Mouse (Mus musculus) limb, embryonic 15.5 days (tissue): ENCODE results near the gene Dlgap1. TPM values are rescaled to one million over a fixed set of nuclear protein-coding genes. Genes with fewer than 3 reads are reported as not detected.
"Not testable (repeated sequence)": the region's sequence is repeated elsewhere in the genome, so short reads cannot be mapped to it uniquely, and the experiment has no call there.

Source experiments
- ATAC-seq: fragments of 200-750 bp; cut with Nextera tagmentation; 2 replicates; pipeline ENCODE4 v1.8.0; 2017; ENCODE audit warnings: low read depth, moderate TSS enrichment; ENCODE audit not compliant: insufficient number of reproducible peaks, low FRiP score, low TSS enrichment
- H3K27ac ChIP-seq: fragments of 300-500 bp; sonication (generic); 2 replicates; pipeline ENCODE4 v1.5.1; 2015; ENCODE audit warnings: moderate library complexity, mild to moderate bottlenecking, inconsistent platforms
- H3K27me3 ChIP-seq: fragments of 300-500 bp; sonication (generic); 2 replicates; pipeline ENCODE4 v1.6.1; 2015; ENCODE audit warnings: inconsistent platforms
- H3K36me3 ChIP-seq: fragments of 300-500 bp; sonication (generic); 2 replicates; pipeline ENCODE4 v1.6.1; 2015; ENCODE audit warnings: inconsistent platforms
- H3K4me1 ChIP-seq: fragments of 300-500 bp; sonication (generic); 2 replicates; pipeline ENCODE4 v1.6.1; 2015; ENCODE audit warnings: inconsistent platforms
- H3K4me2 ChIP-seq: fragments of 300-500 bp; sonication (generic); 2 replicates; pipeline ENCODE4 v1.6.1; 2015; ENCODE audit warnings: mild to moderate bottlenecking, inconsistent platforms
- H3K4me3 ChIP-seq: fragments of 300-500 bp; sonication (generic); 2 replicates; pipeline ENCODE4 v1.5.1; 2015; ENCODE audit warnings: mild to moderate bottlenecking, inconsistent platforms
- H3K9ac ChIP-seq: fragments of 300-500 bp; sonication (generic); 2 replicates; pipeline ENCODE4 v1.6.1; 2015; ENCODE audit warnings: inconsistent platforms
- H3K9me3 ChIP-seq: fragments of 300-500 bp; sonication (generic); 2 replicates; pipeline ENCODE4 v1.6.1; 2016; ENCODE audit warnings: inconsistent platforms
- WGBS: fragments of 180-500 bp; shearing (Covaris S2); methylation state at CpG from one replicate; pipeline ENCODE4 v1.1.7; 2015; 5-methylcytosine and 5-hydroxymethylcytosine counted together
- polyA plus RNA-seq: library from polyadenylated mRNA; unstranded; fragments of >200 nt; fragmentation: Nextera tagmentation; extraction: Ambion mirVana; gene quantifications from 2 replicates; pipeline ENCODE4 v1.2.1, GENCODE M21; 2015

Dlgap1 gene
- polyA plus RNA-seq, 1 experiment from 2014 or later, result 3.1 TPM

GRCm38 (mm10) chr17:70570848-70571247, 602.0 kb downstream of the Dlgap1 start:
- H3K4me1 ChIP-seq, result no peaks in the 10 kb centered on the region
- no peak overlapping the region for H3K9ac ChIP-seq
- H3K4me2 ChIP-seq, result no peak overlapping the region
- ATAC-seq, result no peak
- no peaks in the 10 kb centered on the region for H3K27me3 ChIP-seq
- H3K36me3 ChIP-seq, result no peaks in the 10 kb centered on the region
- 80% methylated on average over 5 of the region's 5 CpGs for WGBS
- H3K4me3 ChIP-seq, result no peak overlapping the region
- no peaks in the 10 kb centered on the region for H3K9me3 ChIP-seq
- no peak overlapping the region for H3K27ac ChIP-seq

- H3K9ac ChIP-seq, result no peak overlapping the region
- no peaks in the 10 kb centered on the region for H3K9me3 ChIP-seq
- H3K4me3 ChIP-seq, result no peak overlapping the region
- 68% methylated on average over 8 of the region's 8 CpGs for WGBS
- no peaks in the 10 kb centered on the region for H3K27me3 ChIP-seq
- H3K27ac ChIP-seq, result no peak overlapping the region
- no peaks in the 10 kb centered on the region for H3K4me1 ChIP-seq
- no peak for ATAC-seq
- no peak overlapping the region for H3K4me2 ChIP-seq
- no peaks in the 10 kb centered on the region for H3K36me3 ChIP-seq
These were observed 614.2 kb downstream of the Dlgap1 start for GRCm38 (mm10) chr17:70583042-70583441.

DNA sequence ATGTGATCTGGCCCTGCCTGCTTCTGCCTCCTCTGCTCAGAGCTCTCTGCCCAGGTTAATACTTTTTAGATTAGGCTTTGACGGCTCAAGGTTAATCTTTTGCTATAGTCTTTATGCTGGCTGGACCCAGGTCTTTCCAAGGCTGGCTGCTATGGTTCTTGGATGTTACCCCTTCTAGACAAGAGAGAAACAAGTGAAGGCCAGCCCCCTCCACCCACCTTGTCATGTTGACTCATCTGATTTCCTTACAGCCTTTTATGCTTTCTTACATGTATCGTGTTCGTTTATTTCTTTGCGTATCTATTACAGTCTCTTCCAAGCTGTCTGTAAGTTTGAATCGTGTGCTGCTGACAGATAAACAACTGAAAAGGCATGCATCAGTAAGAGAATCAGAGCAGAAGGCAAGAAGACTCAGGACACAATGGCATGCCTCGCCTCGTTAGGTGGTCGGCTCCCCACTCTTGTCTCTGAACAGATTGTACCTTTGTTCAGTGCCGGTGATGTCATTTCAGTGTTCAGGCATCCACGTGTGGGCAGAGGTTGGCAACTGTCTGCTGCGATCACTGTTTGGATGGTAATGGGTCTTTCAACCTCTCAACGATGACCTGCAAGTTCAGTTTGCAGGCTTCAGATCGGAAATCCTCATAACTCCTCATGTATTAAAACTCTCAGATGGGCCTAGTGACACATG, 618.0 kb downstream of the Dlgap1 start:
- WGBS, result 85% methylated on average over 13 of the region's 13 CpGs
- H3K9ac ChIP-seq, result no peak overlapping the region
- H3K4me1 ChIP-seq, result no peaks in the 10 kb centered on the region
- no peak overlapping the region for H3K4me2 ChIP-seq
- H3K27me3 ChIP-seq, result no peaks in the 10 kb centered on the region
- no peak overlapping the region for H3K27ac ChIP-seq
- ATAC-seq, result no peak
- no peaks in the 10 kb centered on the region for H3K9me3 ChIP-seq
- H3K36me3 ChIP-seq, result no peaks in the 10 kb centered on the region
- no peak overlapping the region for H3K4me3 ChIP-seq

DNA sequence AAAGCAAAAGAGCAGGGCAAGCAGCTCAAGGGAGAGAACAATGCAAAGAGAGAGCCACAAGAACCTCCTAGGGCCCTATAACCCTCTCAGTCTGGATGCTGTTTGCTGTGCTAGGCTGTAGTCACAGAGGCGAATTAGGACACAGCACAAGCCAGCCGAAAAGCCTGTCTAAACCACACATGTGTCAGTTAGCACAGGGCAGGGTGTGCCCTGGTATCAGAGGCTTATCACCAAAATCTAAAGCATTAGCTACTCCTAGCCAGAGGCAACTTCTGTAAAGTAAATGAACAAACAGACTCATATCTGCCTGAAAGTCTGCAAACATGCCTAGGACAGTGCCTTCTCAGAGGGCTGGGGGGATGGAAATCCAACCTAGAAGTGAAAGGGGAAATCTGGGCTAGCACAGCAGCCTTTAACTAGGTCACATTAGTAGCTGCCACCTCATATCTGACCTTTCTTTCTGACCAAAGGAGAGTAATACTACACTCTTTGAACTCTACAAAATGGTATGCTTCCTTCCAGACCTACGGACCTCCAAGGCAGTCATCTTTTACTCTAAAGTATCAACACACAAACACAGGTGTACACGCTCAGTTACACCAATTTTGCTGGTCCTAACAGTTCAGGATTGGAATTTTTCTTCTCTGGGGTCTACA, 619.2 kb downstream of the Dlgap1 start:
- WGBS, result 67% methylated on average over 3 of the region's 4 CpGs
- not testable (repeated sequence) for H3K4me3 ChIP-seq, H3K4me2 ChIP-seq, H3K36me3 ChIP-seq, ATAC-seq, H3K9ac ChIP-seq, H3K27me3 ChIP-seq, H3K9me3 ChIP-seq, H3K27ac ChIP-seq, H3K4me1 ChIP-seq

DNA sequence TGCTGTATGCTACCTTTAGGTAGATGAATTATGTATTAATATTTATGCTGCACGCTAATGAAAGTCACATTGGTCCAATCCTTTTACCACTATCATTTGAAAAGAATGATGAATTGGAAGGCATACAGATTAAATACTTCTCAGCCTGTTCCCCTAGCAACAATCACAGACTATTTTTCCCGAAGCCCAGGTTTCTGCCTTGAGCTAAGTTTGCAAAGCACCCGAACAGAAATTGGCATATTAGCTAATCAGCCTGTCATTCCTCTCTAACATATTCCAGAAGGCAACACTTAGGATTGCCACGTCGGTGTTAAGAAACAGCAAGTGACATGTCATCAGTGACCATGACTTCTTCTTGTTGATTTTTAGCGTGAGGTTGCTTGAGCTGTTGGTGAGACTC, 619.8 kb downstream of the Dlgap1 start:
- Histone ChIP-seq H3K27me3 (no peaks in the 10 kb centered on the region), H3K36me3 (no peaks in the 10 kb centered on the region), H3K4me3 (no peak overlapping the region), H3K27ac (no peak overlapping the region), H3K4me1 (no peaks in the 10 kb centered on the region), H3K9me3 (no peaks in the 10 kb centered on the region), H3K4me2 (no peak overlapping the region), H3K9ac (no peak overlapping the region)
- WGBS, result 71% methylated on average over 6 of the region's 6 CpGs
- no peak for ATAC-seq

DNA sequence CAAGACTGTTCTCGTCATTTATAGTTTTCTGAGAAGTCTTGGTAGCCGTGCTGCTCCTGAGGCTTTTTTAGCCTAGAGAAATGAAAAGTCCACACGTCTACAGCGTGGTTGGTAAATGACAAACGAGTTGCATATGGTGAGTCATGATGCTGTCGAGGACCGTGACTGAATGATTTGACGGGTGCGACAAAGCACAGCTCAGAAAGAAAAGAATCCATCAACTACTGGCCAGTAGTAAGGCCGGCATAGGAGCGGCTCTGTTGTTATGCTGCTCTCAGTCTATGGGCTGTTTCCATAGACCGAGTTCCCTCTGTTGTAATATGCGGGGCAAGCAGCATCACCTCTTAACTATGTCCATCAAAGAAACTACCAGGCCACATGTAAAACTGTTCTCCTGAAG, 620.3 kb downstream of the Dlgap1 start:
- H3K4me3 ChIP-seq, result no peak overlapping the region
- H3K36me3 ChIP-seq, result no peaks in the 10 kb centered on the region
- no peak overlapping the region for H3K9ac ChIP-seq
- 59% methylated on average over 13 of the region's 13 CpGs for WGBS
- H3K4me2 ChIP-seq, result no peak overlapping the region
- no peaks in the 10 kb centered on the region for H3K4me1 ChIP-seq
- H3K27me3 ChIP-seq, result no peaks in the 10 kb centered on the region
- no peak for ATAC-seq
- H3K27ac ChIP-seq, result no peak overlapping the region
- no peaks in the 10 kb centered on the region for H3K9me3 ChIP-seq

DNA sequence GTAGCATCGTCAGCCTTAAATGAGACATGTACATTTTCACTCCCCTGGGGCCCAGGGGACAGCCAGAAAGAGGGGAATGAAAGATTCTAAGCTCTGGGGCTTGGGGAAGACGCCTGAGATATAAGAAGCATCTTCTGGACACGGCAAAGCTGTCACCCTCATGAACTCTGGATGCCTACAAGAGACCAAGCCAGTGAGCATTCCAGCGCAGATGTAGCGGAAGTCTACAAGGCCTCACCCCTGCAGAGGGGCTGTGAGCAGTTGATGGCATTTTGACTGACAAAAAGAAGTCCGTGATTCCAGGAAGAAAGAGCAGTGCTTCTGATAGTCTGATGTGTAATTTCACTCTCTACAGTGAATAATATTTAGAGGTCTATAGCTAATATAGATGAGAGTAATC, 621.6 kb downstream of the Dlgap1 start:
- Histone ChIP-seq H3K27me3 (no peaks in the 10 kb centered on the region), H3K9me3 (no peaks in the 10 kb centered on the region), H3K4me2 (no peak overlapping the region), H3K4me1 (no peaks in the 10 kb centered on the region), H3K27ac (no peak overlapping the region), H3K4me3 (no peak overlapping the region), H3K36me3 (no peaks in the 10 kb centered on the region), H3K9ac (no peak overlapping the region)
- WGBS, result 72% methylated on average over 6 of the region's 6 CpGs
- ATAC-seq, result no peak

DNA sequence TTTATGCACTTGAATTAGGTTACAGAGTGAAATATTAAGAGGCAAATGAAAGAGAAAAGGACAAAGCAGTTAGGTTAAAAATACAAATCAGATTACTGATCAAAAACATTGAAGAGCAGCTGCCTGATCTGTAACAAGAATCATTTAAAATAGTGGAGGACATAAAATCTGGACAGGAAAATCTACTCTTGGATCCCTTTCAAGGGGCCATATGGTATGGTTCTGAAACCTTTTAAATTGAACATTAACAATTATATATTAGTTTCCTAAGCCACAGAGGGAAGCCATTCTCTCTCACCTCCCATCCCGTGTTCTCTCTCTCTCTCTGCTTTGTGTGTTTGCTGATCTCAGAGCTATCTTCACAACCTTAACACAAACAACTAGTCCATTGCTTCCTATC, 625.4 kb downstream of the Dlgap1 start:
- no peak for ATAC-seq
- H3K4me3 ChIP-seq, result no peak overlapping the region
- H3K27me3 ChIP-seq, result no peaks in the 10 kb centered on the region

DNA sequence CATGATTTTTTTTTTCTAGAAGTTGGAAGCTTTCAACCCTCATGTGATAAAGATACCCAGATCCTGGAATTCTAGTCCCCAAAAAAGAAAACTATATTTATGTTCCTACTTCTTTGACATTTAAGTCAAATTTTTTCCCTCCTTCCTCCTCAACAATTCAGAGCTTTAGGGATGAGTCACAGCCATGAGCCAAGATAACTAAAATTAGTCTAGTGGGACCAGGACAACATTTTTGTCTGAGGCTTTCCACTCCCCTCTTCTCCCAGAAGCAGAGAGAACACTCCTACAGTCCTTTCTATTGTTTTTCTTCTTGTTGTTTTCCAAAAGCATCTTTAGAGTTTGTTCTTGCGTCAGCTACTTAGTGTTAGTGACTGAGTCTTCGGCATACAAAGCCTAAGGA, 627.5 kb downstream of the Dlgap1 start:
- Histone ChIP-seq H3K4me3 (no peak overlapping the region), H3K9me3 (no peaks in the 10 kb centered on the region), H3K36me3 (no peaks in the 10 kb centered on the region), H3K27me3 (no peaks in the 10 kb centered on the region), H3K9ac (no peak overlapping the region), H3K4me1 (no peaks in the 10 kb centered on the region), H3K27ac (no peak overlapping the region), H3K4me2 (no peak overlapping the region)
- ATAC-seq, result no peak
- 92% methylated on average over 2 of the region's 2 CpGs for WGBS

More for the DNA sequence above, 625.4 kb downstream of the Dlgap1 start:
- no peak overlapping the region for H3K4me2 ChIP-seq
- H3K4me1 ChIP-seq, result no peaks in the 10 kb centered on the region
- H3K27ac ChIP-seq, result no peak overlapping the region
- no peak overlapping the region for H3K9ac ChIP-seq
- no peaks in the 10 kb centered on the region for H3K9me3 ChIP-seq
- WGBS, result 55% methylated on average over 1 of the region's 1 CpGs
- H3K36me3 ChIP-seq, result no peaks in the 10 kb centered on the region

DNA sequence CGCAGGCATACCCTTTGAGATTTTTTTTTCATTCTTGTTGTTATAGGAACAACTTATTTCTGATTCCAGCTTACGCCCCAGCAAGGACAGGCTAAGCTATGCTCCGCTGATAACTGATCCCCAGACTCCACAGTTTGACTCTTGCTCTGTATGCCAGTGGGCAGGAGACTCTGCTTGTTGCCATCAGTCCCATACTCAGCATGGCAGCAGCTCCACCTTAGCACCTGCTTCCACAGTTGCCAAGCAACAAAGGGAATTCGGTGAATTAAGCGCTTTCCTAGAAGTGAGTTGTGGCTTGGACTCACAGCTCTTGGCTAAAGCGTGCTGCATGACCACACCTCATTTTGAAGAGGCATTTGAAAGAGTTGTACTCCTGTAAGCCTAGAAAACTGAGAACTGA, 631.6 kb downstream of the Dlgap1 start:
- H3K9me3 ChIP-seq, result no peaks in the 10 kb centered on the region
- H3K27me3 ChIP-seq, result no peaks in the 10 kb centered on the region
- no peaks in the 10 kb centered on the region for H3K36me3 ChIP-seq
- no peak overlapping the region for H3K9ac ChIP-seq
- no peaks in the 10 kb centered on the region for H3K4me1 ChIP-seq
- no peak overlapping the region for H3K27ac ChIP-seq
- ATAC-seq, result no peak
- H3K4me3 ChIP-seq, result no peak overlapping the region
- H3K4me2 ChIP-seq, result no peak overlapping the region
- WGBS, result 79% methylated on average over 6 of the region's 6 CpGs

- no peak for ATAC-seq
- Histone ChIP-seq H3K9ac (no peak overlapping the region), H3K36me3 (no peaks in the 10 kb centered on the region), H3K4me1 (no peaks in the 10 kb centered on the region), H3K9me3 (no peaks in the 10 kb centered on the region), H3K27ac (no peak overlapping the region), H3K27me3 (no peaks in the 10 kb centered on the region), H3K4me2 (no peak overlapping the region), H3K4me3 (no peak overlapping the region)
- 83% methylated on average over 7 of the region's 7 CpGs for WGBS
These were observed 633.2 kb downstream of the Dlgap1 start for GRCm38 (mm10) chr17:70602051-70602450.

DNA sequence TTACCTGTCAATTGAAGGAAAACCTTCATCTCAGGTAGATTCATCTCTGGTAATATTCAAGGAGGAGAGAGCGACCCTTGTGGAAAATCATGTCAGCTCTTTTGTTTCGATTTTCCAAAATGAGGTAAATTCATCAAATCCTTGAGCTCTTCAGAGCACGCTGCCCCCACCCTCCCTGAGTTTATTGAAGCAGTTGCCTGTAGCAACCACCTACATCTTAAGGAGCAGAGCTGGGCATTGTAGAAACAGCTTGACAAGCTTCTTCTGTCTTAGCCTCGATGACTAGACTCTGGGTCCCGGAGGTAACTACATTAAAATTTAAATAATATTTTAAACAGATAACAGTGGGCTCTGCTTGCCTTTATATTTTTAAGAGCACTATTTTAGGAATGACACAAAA, 636.8 kb downstream of the Dlgap1 start:
- Histone ChIP-seq H3K9ac (no peak overlapping the region), H3K4me2 (no peak overlapping the region), H3K4me3 (no peak overlapping the region), H3K27ac (no peak overlapping the region), H3K27me3 (no peaks in the 10 kb centered on the region), H3K36me3 (no peaks in the 10 kb centered on the region), H3K4me1 (no peaks in the 10 kb centered on the region), H3K9me3 (no peaks in the 10 kb centered on the region)
- ATAC-seq, result no peak
- 72% methylated on average over 5 of the region's 5 CpGs for WGBS
